Mouse (Mus musculus) heart, postnatal 4 days (tissue): ENCODE measurements around the gene Ifnar1. TPM values are rescaled to one million over a fixed set of nuclear protein-coding genes. Genes with fewer than 3 reads are reported as not detected.
"Not testable (repeated sequence)": the region's sequence is repeated elsewhere in the genome, so short reads cannot be mapped to it uniquely, and the experiment has no call there.

Experiments used
- DNase-seq: peaks from one replicate; pipeline ENCODE4 v3.0.0; 2021
- total RNA-seq, 2 experiments: library from RNA; stranded (reverse); gene quantifications; 2 replicates each; pipeline ENCODE4 v1.2.3; 2021

The Ifnar1 gene
- total RNA-seq, 2 experiments from 2014 or later = 50.3 to 56.0 TPM

DNA sequence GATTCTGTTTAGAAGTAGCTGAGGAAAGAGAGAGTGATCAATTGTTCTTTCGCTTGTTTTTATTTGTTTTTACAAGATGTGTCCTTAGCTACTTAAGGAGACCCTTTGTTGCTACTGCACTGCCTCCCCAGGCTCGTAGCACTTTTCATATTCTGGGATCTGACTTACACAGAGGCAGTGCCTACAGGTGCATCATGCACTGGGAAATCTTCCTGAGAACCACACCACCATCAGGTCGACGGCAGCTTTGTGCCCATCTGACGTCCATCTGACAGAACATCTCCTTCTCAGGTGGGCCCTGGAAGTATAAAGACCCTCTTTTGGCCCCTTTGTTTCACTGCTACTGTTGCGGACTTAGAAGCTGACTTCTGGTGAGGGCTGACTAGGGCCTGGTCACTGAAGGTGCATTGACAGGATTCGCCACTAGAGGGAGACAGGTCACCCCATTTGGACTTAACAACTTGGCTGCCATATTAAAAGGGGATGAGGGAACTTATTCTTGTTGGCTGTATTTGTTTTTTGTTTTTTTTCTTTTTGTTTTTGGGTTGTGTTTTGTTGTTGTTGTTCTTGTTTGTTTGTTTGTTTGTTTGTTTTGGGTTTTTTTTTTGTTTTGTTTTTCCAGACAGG is 27.2 kb downstream of the Ifnar1 start:
- DNase-seq = peak; percentile 90

DNA sequence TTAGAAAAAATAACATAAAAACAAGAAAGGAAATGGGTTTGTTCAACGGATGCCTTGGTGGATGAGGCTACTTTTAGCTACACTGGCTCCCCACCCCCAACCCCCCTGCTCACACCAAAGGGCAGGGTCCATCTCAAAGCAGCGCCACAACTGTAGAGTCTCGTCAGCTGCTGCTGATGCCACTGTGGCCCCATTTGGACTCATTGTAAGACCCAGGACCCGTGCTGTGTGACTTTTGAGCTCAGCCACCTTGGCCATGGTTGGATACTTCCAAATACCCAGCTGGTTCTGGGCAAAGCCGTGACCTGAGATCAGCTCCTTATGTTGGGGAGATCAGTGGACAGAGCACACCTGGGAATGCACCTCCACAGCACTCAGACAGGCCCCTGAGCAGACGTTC is 28.1 kb downstream of the Ifnar1 start:
- DNase-seq = no peak

DNA sequence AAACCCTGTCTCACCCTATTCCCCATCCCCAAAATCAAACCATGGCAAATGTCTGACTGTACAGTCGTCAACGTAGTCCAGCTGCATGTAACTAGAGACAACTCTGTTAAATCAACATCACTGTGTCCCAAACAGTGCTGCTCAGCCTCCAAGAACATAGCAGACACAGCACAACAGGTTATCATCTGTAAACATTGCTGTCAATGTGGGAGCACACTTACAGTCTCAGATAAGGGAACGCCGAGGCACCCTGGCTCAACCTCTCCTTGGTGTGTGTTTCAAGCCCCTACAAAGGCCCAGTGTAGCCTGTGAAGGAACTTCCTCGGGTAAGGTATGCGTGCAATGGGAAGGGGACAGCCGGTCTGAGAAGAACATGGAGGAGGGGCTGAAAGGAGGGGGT is 32.0 kb downstream of the Ifnar1 start:
- DNase-seq = no peak

DNA sequence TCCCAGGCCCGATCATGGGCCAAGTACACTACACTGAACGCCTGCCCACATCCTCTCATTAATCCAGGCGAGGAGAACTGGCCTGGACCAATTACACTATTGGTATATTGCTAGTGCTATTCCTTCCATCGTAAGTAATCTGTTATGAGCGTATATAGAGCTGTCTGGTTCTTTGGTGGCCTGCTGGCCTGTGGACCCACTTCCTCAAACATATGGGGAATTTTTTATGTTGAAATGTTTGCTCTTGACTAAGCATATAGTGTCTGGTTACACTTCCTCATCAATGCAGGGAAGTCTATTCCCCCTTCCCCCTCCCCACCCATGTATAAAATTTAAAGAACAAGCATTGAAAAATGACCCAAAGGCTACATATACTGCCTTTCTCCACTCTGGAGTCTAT is 37.0 kb downstream of the Ifnar1 start:
- no peak for DNase-seq

DNA sequence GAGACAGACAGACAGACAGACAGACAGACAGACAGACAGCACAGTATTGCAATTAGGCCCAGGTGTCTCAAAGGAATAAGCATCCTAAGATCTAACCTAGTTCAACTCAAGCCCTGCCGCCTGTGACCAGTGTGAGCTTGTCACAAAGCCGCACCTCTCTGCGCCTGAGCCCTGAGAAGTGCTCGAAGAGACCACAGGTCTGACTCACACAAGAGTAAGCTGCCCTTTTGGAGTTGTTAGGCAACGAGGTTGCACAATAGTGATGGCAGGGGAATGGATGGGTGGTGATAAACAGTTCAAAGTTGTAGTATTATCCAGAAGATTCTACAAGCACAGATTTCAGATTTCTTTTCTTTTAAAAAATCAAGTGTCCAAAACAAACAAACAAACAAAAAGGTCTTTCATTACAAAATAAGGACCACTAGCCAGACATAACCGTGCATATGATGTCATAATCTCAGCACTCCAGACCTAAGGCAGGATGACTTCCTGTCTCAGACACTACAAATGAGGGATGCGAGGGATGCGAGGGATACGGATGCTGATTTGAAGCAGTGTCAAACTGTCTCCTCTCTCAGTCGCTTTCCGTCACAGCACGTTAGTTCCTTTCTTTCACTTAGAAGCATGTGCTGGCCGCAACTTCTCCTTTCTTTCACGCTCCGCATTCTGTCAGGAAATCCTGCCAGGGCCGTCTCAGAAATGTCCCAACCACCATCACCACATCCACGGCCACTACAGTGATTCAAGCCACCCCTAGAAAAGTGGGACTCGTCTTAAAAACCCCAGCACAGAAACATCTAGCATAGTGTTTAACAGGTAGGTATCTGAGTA is 37.7 kb downstream of the Ifnar1 start:
- no peak for DNase-seq

DNA sequence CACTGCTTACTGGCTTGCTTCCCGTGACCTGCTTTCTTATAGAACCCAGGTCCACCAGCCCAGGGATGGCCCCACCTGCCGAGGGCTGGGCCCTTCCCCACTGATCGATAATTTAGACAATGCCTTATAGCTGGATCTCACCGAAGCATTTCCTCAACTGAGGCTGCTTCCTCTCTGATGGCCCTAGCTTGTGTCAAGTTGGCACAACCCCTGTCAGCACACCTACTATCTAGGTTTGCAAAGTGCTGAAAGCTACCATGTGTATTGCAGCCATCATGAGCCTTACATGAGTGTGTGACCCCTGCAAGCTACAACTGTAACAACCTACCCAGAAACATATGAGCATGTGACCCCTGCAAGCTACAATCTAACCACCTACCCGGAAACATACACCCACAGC is 39.2 kb downstream of the Ifnar1 start:
- DNase-seq = no peak

DNA sequence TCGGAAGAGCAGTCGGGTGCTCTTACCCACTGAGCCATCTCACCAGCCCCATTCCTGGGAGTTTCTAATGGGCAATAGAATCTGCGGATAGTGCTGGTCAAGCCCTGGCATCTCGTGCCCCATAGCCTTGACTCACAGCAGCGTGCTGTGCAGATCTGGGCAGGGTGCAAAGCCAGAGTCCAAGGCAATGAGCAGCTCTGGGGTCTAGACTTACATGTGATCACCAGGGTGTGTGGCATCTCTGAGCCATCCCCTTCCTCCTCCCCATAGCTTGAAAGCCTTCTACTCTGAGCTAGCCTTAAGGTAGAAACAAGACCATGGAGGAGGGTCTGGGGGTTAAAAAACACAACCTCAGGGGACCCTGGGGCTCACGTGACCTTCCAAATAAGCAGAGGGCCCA is 41.2 kb downstream of the Ifnar1 start:
- DNase-seq = no peak

DNA sequence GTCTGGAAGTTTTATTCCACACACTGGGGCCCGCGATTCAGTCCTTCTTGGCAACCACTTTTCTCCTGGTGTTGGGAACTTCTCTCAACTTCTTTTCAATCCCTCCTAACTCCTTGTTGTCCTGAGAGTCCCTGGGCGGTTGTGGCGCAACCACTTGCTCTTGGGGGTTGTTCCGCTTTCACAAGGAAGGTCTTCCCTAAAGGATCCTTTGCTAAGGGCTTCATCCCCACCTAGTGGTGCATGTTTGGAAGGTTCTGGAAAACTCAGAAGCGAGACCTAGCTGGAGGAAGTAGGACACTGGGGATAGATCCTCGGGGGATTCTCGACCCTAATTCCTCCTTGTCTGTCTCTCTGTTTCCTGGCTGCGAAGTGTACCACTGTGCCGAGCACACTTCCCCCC is 42.0 kb downstream of the Ifnar1 start:
- peak; percentile 66 for DNase-seq

DNA sequence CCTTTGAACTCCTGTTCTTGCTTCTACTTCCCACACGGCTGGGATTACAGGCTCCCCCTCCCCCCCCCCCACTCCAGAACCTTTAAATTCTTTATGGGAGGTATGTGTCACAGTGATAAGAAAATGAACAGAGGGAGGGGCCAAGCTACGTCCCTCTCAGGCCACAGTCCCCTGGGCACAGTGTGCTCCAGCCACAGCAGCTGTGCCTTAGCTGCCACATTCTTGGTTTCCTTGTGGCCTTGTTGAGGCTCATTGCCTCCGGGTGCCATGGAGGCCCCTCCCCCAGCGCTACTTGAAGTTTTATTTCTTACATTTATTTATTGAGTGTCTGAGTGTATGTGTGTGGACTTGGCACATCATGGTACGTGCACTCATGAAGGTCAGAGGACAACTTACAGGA is 42.5 kb downstream of the Ifnar1 start:
- no peak for DNase-seq

DNA sequence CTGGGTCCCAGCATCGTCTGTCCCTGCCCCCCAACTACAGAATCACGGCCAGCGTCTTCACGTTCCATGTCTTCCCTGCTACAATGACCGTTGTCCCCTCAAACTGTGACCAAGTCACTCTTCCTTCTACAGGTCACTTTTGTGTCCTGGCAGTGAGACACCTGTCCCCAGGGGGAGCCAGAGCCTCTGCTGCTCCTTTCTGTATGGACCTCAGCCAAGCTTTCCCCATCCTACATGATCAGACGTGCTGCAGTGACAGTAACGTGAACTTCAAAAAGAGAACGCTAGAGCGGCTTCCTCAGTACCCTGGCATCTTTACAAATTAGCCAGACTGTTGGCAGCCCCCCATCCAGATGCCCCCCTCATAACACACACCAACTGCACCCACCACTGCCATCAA is 43.5 kb downstream of the Ifnar1 start:
- peak; percentile 66 for DNase-seq

DNA sequence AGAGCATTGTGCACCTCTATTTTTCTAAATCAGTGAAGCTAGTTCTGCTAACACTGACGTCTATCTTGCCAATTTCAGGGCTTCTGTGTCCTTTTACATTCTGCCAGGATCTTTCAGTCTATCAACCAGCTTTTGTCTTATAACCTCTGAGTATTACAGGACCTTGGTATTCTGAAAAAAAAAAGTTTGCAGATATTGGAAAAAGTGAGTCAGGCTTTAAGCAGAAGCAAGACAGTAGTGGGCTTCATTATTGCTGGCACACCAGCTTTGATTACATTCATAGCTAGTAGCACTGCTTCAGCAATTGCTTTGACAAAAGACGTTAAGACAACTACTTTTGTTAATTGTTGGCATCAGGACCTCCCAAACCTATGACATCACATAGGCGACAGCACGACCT is 45.8 kb downstream of the Ifnar1 start:
- not testable (repeated sequence) for DNase-seq

DNA sequence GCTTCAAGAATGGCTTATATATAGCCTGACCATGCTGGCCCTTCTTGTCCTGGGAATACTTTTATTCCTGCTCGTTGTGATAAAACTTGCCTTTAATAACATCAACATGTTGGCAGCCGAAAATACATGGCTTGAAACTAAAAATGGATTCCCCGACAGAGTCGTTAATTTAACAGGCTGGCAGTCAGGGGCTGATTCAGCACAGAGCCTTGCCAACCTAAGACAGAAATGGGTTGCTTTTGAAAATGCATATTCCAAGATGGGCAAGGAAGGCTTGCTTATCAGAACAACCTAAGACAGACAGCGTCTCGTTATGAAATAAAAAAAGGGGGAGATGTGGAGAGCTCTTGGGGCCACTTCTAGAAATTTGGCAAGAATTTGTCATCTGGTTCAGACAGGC is 46.8 kb downstream of the Ifnar1 start:
- no peak for DNase-seq

DNA sequence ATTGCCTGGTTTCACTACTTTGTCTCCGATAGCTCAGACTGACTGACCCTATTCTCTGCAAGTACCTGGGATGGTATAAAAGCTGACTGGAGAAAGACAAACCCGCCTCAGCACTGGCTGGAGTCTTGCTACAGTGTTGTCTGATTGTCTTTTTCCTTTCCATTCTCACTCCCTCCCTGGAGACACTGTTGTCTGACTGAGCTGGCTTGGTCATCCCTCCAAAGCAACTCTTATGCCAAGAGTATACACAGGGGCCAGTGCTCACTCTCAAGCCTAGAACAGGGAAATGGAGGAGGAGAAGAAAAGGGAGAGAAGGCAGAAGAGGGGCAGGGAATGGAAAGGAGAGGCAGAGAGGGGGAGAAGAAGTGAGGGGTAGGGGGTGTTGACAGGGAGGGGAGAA is 47.4 kb downstream of the Ifnar1 start:
- no peak for DNase-seq

DNA sequence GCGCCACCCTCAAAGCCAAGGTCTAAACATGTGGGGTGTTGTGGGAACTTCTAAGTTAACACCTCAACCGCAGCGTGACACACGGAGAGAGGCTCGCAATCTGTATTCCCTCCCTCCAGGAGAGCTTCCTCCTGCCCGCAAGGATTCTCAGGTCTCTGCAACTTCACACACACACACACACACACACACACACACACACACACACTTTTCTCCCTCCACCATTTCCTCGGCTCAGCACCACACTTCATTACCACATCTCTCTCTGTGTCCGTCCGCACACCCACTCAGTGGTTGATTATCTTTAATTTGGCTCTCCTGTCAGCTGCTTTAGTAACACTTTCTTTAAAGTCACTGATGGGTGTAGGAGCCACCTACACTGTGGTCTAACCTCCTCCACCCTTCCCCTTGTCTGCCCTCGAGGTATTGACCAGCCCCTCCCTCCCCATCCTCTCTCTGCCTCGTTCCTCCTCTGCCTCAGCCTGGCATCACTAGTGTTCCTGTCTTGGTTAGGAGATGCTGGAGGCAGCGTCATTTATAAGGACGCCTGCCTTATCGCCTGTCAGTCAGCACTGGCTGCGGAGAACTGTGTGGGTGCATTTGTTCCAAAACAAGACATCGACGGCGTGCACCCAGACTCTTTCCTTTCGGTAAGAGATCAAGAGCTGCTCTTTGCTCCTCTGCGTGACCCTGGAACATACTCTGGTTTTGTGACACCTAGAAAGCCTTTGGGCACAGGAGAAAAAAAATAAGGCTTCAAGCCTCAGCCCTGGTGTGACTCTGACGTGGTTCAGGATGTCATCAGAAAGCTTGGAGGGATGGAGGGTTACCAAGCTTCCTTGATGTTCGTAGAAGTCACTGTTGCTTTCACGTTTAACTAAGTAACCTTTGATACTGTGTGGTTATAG is 48.3 kb downstream of the Ifnar1 start:
- DNase-seq = no peak

DNA sequence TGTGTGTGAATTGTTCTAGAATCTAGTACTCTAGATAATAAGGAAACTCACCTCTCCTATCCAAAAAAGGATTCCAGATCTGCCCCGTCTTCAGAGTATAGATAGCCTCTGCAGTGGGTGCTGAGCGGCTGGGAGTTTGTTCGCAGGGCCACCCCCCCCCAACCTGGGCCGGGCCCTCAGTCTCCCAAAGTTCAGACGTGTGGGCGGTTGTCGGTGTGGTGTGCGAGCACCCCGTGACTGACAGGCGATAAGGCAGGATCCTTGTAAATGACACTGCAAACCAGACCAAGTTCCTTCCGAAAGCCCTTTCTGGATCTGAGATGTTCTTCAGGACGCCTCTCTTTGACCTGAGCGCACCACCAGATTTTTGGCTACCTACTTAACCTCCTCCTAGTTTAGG is 49.4 kb downstream of the Ifnar1 start:
- no peak for DNase-seq

DNA sequence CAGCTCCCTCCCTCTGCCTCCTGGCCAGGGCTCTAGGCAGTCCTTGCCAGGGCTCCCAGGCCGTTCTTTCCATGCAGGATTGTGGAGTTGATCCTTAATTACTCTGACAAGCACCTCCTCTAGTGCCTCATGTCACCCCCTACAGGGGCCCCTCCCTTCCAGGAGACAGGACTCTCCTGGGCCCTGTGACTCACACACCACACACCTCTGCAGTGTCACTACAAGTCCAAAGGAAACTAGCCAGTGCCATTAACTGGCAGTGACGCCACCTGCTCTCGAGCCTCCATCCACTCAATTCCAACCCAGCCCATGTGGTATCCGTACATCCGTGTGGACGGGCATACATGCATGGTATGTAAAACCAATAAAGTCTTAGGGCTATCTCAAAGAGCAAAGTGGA is 49.9 kb downstream of the Ifnar1 start:
- DNase-seq = no peak

DNA sequence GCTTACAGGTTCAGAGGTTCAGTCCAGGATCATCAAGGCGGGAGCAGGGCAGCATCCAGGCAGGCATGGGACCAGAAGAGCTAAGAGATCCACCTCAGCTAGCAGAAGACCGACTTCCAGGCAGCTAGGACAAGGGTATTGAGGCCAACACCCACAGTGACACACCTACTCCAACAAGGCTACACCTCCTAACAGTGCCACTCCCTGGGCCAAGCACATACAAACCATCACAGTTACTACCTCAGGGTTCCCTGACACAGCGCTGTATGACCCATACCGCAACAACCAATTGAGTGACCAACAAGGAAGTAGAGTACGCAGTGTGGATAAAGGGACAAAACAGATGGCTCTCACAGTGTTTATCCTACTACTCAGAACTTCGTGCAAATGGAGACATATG is 51.3 kb downstream of the Ifnar1 start:
- no peak for DNase-seq

DNA sequence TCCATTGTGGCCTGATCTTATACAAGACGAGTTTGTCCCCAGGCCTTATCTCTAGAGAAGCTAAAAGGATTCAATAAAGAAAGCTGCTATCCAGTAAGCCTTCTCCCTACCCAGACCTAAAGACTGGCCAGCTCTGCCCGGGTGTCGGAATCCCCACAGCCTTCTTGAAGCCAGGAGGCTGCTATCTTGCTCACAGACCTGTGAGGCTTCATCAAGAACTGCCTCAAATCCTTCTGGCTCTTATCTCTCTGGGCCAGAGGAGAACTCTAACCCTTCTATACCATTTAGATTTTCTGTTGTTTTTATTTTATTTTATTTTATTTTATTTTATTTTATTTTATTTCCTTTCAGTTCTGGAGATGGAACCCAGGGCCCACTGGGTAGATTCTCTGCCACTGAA is 52.0 kb downstream of the Ifnar1 start:
- DNase-seq = no peak

DNA sequence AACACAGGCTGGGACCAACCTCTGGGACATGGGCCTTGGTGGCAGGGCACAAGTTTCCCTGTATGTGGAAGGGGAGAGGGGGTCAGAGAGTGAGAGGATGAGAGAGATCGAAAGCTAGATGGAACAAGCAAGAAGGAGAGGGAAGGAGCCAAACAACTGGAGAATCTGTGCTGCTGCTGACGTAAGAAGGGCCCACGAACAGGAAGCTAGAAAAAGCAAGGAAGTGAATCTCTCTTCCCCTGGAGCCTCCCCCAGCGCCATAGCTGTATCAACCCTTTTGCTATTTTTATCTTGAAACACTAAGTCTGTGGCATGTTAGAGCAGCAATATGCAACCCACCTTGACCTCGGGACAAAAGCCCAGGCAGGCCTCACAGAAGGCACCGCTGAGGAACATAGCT is 53.0 kb downstream of the Ifnar1 start:
- DNase-seq = no peak

DNA sequence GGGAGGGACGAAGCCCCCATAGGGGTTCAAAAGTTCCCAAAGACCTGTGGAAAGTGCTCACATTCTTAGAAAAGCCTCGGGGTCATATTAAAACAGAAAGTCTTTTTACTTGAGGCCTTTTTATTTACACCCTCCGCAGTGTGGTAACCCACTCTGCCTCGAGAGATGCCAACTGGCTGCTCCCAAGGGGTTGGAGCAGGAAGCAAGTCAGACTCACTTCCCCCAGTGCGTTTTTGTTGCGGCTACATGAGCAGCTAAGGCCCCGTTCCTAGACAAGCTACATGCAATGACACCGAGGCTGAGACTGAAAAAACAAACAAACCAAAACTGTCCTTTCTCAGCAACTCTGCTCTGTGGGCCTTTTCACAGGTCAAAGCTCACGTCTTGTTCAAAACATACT is 53.5 kb downstream of the Ifnar1 start:
- no peak for DNase-seq

DNA sequence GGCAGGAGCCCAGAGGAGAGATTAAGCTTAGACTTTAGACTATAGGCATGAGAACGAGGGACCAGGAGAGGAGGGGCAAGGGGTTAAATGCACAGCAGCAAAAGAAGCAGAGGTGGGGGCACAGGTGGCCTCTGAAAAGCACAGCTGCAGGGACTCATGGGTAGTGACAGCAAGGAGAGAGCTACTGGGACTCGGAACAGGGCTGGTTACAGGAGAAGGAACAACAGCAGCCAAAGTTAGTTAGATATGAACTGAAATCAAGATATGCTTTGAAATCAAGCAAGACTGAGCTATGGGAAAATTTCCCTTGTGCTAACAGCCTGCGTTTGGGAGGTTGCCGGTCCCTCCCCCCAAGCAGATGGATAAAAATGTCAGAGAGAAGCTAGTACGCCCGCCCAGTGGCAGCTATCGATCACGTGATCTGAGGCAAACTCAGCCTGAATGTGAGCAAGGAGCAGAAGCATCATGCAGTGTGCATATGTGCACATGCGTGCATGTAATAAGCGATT is 56.6 kb downstream of the Ifnar1 start:
- no peak for DNase-seq

DNA sequence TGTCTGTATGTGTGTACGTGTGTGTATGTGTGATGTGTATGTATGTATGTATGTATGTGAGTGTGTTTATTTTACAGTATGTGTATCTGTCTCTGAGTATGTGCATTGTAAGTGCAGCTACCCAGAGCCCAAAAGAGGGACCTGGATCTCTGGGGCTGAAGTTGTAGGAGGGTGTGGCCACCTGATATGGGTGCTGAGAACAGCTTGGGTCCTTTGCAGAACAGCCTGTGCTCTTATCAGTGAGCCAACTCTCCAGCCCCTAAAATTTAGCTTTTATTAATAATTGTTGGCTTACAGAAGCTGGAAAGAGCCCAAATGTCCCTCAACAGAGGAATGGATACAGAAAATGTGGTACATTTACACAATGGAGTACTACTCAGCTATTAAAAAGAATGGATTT is 58.6 kb downstream of the Ifnar1 start:
- DNase-seq = no peak
